Mouse (Mus musculus): Measurements from ENCODE around the gene Bag3.

The Bag3 gene

DNA sequence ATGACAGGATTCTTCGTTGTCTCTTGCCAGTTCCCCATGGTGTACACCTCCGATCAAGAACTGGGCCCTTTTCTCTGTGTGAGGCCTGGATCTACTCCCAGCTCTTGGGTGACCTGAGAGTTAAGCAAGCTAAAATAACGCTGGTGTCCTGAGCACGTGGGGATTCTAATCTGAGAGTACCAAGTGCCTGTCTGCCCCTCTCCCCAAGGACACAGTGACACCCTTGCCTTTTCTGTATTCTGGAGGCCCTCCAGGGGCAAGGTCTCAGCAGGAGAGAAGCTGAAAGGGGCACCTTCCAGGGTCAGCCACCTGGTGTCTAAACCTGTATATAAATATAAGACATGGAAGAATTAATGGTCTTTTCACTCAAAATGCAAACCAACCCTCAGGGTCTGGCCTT lies 14.3 kb downstream of the Bag3 start:
- DNase-seq (ENCODE audit: low read depth): no peak

GRCm38 (mm10) chr7:128538196-128538595 lies 14.8 kb downstream of the Bag3 start:
- DNase-seq (ENCODE audit: low read depth): no peak

GRCm38 (mm10) chr7:128538769-128539168 lies 15.4 kb downstream of the Bag3 start:
- DNase-seq (ENCODE audit: low read depth): no peak

- no peak for DNase-seq (ENCODE audit: low read depth)
Observed at GRCm38 (mm10) chr7:128540111-128540510, 16.7 kb downstream of the Bag3 start.

DNA sequence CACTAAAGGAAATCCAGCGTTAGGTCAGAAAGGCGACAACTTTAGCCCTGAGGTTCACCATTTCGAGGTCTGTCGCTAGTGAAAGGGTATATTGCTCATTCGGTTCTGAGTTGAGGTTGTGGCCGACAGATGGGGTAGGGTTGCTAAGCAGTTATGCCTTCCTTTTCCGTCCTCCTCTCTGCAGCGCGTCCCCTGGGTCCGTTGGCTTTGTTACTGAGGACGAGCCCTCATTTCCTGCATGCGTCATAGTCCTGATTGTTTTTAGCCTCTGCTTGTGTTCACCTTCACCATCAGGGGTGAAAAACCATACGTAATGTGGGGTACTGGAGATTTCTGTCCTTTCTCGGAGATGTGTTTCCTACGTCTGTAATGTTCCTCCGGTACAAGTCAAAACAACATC lies 17.3 kb downstream of the Bag3 start:
- no peak for DNase-seq (ENCODE audit: low read depth)

- DNase-seq (ENCODE audit: low read depth): no peak
Observed at GRCm38 (mm10) chr7:128541186-128541585, 17.8 kb downstream of the Bag3 start.

DNA sequence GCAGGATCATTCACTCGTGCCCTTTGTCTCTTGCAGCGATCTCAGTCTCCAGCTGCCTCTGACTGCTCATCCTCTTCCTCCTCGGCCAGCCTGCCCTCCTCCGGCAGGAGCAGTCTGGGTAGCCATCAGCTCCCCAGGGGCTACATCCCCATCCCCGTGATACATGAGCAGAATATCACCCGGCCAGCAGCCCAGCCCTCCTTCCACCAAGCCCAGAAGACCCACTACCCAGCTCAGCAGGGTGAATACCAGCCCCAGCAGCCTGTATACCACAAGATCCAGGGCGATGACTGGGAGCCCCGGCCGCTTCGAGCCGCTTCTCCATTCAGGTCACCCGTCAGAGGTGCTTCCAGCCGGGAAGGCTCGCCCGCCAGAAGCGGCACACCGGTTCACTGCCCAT lies 18.4 kb downstream of the Bag3 start:
- no peak for DNase-seq (ENCODE audit: low read depth)

- DNase-seq (ENCODE audit: low read depth): no peak
Observed at GRCm38 (mm10) chr7:128542488-128542887, 19.1 kb downstream of the Bag3 start.

DNA sequence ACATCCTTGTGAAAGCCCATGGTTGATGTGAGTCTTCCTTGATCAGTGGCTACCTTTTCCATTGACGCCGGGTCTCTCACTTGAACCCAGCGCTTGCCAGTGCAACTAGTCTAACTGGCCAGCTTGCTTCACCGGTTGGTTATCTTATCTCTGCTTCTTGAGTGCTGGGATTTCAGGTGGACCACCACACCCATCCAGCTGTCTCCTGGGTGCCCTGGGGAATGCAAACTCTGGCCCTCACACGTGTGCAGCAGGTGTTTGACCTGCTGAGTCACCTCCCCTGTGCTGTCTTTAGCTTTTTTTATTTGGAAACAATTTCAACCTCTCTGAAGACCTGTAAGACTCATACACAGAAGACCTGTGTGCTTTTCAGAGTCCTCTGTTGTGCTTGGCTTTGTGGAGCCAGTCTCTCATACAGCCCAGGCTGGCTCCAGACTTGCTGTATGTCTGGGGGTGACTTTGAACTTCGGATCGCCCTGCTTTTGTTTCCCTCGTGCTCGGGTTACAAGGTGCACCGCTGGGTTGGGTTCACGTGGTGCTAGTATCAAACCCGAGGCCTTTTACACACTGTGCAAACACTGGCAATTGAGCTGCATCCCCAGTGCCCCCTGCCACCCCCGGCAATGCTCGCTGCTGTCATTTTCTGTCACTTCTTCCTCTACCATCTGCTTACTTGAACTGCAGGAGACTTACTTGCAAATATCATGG lies 19.9 kb downstream of the Bag3 start:
- DNase-seq (ENCODE audit: low read depth): no peak

DNA sequence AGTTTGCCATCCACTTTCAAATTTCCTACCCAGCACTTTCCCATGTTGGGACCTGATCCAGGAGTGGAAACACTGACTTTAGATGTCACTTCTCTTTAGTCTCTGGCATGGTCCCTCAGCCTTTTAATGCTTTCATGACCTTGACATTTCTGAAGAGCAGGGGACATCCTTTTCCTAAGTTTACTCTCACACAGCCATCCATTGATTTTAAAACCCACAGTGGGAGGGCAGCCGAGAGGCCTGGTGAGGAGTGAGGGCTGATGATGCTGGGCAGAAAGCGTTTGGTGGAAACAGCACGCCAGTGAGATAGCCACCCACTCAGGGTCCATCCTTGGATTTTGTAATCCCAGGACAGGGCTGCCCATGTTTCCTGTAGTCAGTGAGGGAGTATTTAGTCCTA lies 20.5 kb downstream of the Bag3 start:
- no peak for DNase-seq (ENCODE audit: low read depth)

- no peak for DNase-seq (ENCODE audit: low read depth)
Observed at GRCm38 (mm10) chr7:128544566-128545262, 21.3 kb downstream of the Bag3 start.

- no peak for DNase-seq (ENCODE audit: low read depth)
Observed at GRCm38 (mm10) chr7:128546031-128546430, 22.6 kb downstream of the Bag3 start.

DNA sequence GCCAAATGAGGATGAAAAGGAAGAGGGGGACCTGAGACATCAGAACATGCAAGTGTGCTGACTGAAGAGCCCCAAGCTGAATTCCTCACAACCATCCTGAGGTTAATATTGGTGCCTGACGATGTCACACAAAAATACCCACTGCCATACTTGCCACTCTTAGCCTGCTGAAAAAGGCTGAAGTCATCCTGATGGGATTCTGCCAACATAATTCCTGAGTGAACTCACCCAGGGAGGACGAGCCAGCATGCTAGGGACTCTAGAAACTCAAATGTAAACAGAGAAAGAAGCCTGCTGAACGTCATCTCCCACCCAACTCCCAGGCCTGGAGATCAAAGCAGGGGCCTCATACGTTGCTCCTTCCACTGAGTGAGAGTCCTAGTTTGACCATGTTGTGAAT lies 25.7 kb downstream of the Bag3 start:
- DNase-seq (ENCODE audit: low read depth): no peak

DNA sequence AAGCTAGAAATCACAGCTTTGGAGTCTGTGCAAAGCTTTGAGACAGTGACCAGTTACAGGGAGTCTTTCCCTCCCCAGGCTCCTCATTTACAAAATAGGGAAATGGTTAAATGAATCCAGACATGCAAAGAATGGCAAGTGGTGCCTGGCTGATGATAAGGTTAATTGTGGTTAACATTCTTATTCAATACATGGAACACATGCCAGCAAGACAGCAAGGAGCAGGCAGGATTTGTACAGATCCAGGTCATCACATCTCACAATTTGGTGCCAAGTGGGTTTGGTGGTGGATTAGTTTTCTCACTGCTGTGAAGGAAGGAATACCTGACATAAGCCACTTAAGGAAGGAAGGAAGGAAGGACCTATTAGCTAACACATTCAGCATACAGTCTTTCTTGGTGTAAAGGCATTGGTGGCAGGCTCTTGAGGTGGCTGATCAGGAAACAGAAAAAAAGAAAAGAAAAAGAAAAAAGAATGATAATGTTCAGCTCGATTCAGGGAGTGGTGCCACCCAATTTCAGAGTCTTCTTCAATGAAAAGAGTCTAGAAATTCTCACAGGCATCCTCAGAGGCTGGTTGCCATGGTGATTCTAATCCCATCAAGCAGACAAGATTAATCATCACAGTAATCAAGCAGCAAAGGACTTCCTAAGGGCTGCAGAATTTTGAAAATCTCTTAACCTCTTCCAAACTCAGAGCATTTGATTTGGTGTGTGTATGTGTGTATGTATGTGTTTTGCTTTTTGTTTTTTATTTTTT lies 27.1 kb downstream of the Bag3 start:
- no peak for DNase-seq (ENCODE audit: low read depth)

GRCm38 (mm10) chr7:128551087-128551457 lies 27.7 kb downstream of the Bag3 start:
- DNase-seq (ENCODE audit: low read depth): no peak

GRCm38 (mm10) chr7:128553105-128553705 lies 29.8 kb downstream of the Bag3 start:
- no peak for DNase-seq (ENCODE audit: low read depth)

DNA sequence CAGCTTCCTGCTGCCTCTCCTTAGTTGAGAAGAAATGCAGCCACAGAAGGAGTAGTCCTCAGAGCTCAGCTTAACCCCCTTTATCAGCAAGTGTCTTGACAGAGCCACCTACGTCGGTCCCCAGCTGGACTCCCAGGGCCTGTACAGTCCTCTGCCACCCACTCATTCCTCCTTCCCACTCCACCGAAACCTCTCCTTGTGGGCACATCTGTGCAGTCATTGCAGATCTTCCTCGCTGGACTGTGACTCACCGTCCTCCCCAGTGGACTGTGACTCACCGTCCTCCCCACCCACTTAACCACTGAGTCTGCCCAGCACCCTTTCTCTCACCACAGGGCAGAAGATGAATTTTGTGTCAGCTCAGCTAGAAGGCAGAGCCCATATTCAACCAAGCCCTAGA lies 31.1 kb downstream of the Bag3 start:
- peak; percentile 21 for DNase-seq (ENCODE audit: low read depth)

DNA sequence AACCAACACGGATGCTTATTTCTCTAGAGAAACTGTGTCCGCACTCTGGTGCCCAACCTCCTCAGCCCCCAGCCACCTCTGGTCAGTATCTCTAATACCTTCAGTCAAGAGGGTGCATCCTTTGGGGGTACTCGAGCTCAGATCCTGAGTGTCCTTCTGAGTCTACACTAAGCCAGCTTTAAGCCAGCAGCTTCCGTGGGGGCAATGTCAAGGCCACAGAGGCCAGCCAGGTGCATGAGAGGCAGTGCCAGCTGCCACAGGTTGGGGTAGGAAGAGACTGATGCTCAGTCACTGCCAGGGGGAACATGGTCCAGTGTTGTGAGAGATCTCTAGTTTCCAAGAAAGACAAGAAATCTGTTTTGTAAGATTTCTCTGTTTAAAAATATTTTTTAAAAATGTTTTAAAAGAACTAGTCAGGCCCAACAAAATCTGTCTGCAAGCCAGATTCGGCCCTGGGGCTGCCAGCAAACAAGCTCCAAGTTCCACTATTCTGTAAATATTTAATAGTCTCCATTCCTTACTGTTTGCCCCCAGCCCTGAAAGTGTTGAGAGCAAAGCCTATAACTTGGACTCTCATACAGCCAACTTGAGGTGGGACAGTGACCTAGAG lies 31.8 kb downstream of the Bag3 start:
- DNase-seq (ENCODE audit: low read depth): no peak

GRCm38 (mm10) chr7:128556923-128557430 lies 33.6 kb downstream of the Bag3 start:
- DNase-seq (ENCODE audit: low read depth): no peak

- DNase-seq (ENCODE audit: low read depth): peak; percentile 64
Observed at GRCm38 (mm10) chr7:128563373-128563772, 40.0 kb downstream of the Bag3 start.

DNA sequence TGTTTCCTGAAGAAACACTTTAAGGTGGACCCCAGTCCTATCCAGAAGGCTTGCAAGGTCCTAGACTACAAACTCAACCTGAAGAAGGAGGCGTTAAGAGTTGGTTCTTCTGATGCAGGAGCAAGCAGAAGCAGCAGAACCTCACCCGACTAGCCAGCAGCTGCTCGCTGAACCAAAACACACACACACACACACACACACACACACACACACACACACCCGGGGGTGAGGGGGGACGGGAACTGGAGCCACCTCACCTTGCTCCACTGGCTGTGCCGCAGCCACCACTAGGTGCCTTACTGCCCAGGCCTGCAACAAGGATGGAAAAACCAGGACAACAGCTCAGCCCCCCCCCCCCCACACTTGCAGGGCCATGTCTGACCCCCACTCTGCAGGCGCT lies 42.9 kb downstream of the Bag3 start:
- DNase-seq (ENCODE audit: low read depth): no peak
